Mouse (Mus musculus) olfactory bulb, adult 2 months (tissue): ENCODE data around the gene Mrpl10. TPM values are rescaled to one million over a fixed set of nuclear protein-coding genes. Genes with fewer than 3 reads are reported as not detected.

ENCODE experiments used
- H3K27ac ChIP-seq: fragments of 200-500 bp; 2 replicates; pipeline ENCODE4 v1.5.1; 2012; ENCODE audit warnings: low read depth, low read length; ENCODE audit not compliant: insufficient read depth
- H3K4me1 ChIP-seq: fragments of 200-500 bp; 2 replicates; pipeline ENCODE4 v1.6.1; 2012; ENCODE audit warnings: low read length; ENCODE audit not compliant: control insufficient read depth, insufficient read depth
- H3K4me3 ChIP-seq: fragments of 200-500 bp; 2 replicates; pipeline ENCODE4 v1.5.1; 2012; ENCODE audit warnings: mild to moderate bottlenecking, low read depth, low read length, moderate library complexity; ENCODE audit not compliant: insufficient read depth
- CTCF ChIP-seq: fragments of 200-500 bp; IDR thresholded peaks from 2 replicates; pipeline ENCODE4 v1.5.1; 2012; ENCODE audit warnings: low read depth, mild to moderate bottlenecking, low read length, moderate library complexity; ENCODE audit not compliant: insufficient read depth
- POLR2A ChIP-seq: fragments of 200-500 bp; IDR thresholded peaks from 2 replicates; pipeline ENCODE4 v1.6.1; 2012; ENCODE audit warnings: mild to moderate bottlenecking, low read depth, low read length, moderate library complexity; ENCODE audit not compliant: insufficient read depth
- WGBS: fragments of 180-500 bp; shearing (Covaris S2); methylation state at CpG from one replicate; pipeline ENCODE4 v1.1.7; 2018; 5-methylcytosine and 5-hydroxymethylcytosine counted together
- polyA plus RNA-seq: library from polyadenylated mRNA; stranded (reverse); fragments of >200 nt; gene quantifications from 2 replicates; pipeline ENCODE4 v1.2.4, GENCODE M21; 2012; ENCODE audit warnings: low replicate concordance; ENCODE audit not compliant: missing spikeins, insufficient read depth, insufficient read length

The Mrpl10 gene
- not detected in 2 replicates for polyA plus RNA-seq

GRCm38 (mm10) chr11:97041022-97041899 lies at the start of gene Mrpl10, which contains the start of gene Lrrc46:
Mrpl10 (plus strand) TSS chr11:97041560.
Lrrc46 (minus strand) TSS chr11:97041407.
- TF ChIP-seq CTCF = no peak
- TF ChIP-seq POLR2A = peak; percentile 50; the same call in 1 of the 2 replicates
- Histone ChIP-seq H3K27ac (no peak within 1 kb of the TSS), H3K4me1 (peaks cover 11% of the 10 kb centered on the region), H3K4me3 (peak within 1 kb of the TSS; percentile 57)
- WGBS = under 1% methylated on average over 48 of the region's 48 CpGs

GRCm38 (mm10) chr11:96992722-96993311 lies 48.5 kb upstream of the Mrpl10 start:
- Histone ChIP-seq H3K4me3 (no peak overlapping the region), H3K4me1 (peaks cover 35% of the 10 kb centered on the region), H3K27ac (no peak overlapping the region)
- 68% methylated on average over 8 of the region's 8 CpGs for WGBS
- no peak for TF ChIP-seq CTCF
- TF ChIP-seq POLR2A = no peak

- Histone ChIP-seq H3K27ac (no peak overlapping the region), H3K4me3 (no peak overlapping the region), H3K4me1 (peaks cover 28% of the 10 kb centered on the region)
- TF ChIP-seq POLR2A (no peak), CTCF (no peak)
- WGBS = 70% methylated on average over 5 of the region's 5 CpGs
Observed at GRCm38 (mm10) chr11:96995031-96995430, 46.3 kb upstream of the Mrpl10 start.

GRCm38 (mm10) chr11:96995836-96996772 lies 45.3 kb upstream of the Mrpl10 start:
- 92% methylated on average over 15 of the region's 15 CpGs for WGBS
- Histone ChIP-seq H3K4me3 (no peak overlapping the region), H3K27ac (no peak overlapping the region), H3K4me1 (peaks cover 27% of the 10 kb centered on the region)
- no peak for TF ChIP-seq POLR2A
- TF ChIP-seq CTCF = no peak

GRCm38 (mm10) chr11:96996773-96997379 lies 44.5 kb upstream of the Mrpl10 start:
- 33% methylated on average over 17 of the region's 17 CpGs for WGBS
- peaks cover 23% of the 10 kb centered on the region for H3K4me1 ChIP-seq
- TF ChIP-seq CTCF = no peak
- no peak for TF ChIP-seq POLR2A
- 0 out of 2 replicates have a peak overlapping the region, but pooled peaks have one; percentile 8 for H3K4me3 ChIP-seq
- H3K27ac ChIP-seq = no peak overlapping the region

- 20% methylated on average over 30 of the region's 30 CpGs for WGBS
- Histone ChIP-seq H3K4me1 (peaks cover 17% of the 10 kb centered on the region), H3K27ac (no peak overlapping the region), H3K4me3 (0 out of 2 replicates have a peak overlapping the region, but pooled peaks have one; percentile 8)
- TF ChIP-seq POLR2A (no peak), CTCF (no peak)
Observed at GRCm38 (mm10) chr11:96997380-96997956, 43.9 kb upstream of the Mrpl10 start.

GRCm38 (mm10) chr11:97003170-97003569 lies 38.2 kb upstream of the Mrpl10 start:
- TF ChIP-seq CTCF = no peak
- no peak for TF ChIP-seq POLR2A
- H3K27ac ChIP-seq = no peak overlapping the region
- no peaks in the 10 kb centered on the region for H3K4me1 ChIP-seq
- H3K4me3 ChIP-seq = no peak overlapping the region
- 52% methylated on average over 5 of the region's 5 CpGs for WGBS
